Mouse (Mus musculus): Measurements from ENCODE around the gene Stom. TPM values are rescaled to one million over a fixed set of nuclear protein-coding genes. Genes with fewer than 3 reads are reported as not detected.

Gene Stom
- polyA plus RNA-seq, 1 experiment from 2014 or later = 18.0 TPM

- no peak for DNase-seq (ENCODE audit: low spot score)
- Histone ChIP-seq H3K27me3 (replicated peaks; ENCODE audit: low read depth, poor library complexity, severe bottlenecking) (peaks cover 21% of the 10 kb centered on the region), H3K4me1 (peaks cover 26% of the 10 kb centered on the region), H3K27ac (replicated peaks) (no peak overlapping the region), H3K36me3 (replicated peaks) (no peaks in the 10 kb centered on the region), H3K4me3 (peak overlapping the region; percentile 82), H3K9me3 (no peaks in the 10 kb centered on the region)
- 4% methylated on average over 7 of the region's 7 CpGs for WGBS
Measured at GRCm38 (mm10) chr2:35335620-35336019, 1.2 kb downstream of the Stom start.

- no peak for DNase-seq (ENCODE audit: low spot score)
- peaks cover 26% of the 10 kb centered on the region for H3K4me1 ChIP-seq
- no peaks in the 10 kb centered on the region for H3K36me3 ChIP-seq (replicated peaks)
- H3K4me3 ChIP-seq = no peak overlapping the region
- no peaks in the 10 kb centered on the region for H3K9me3 ChIP-seq
- H3K27ac ChIP-seq (replicated peaks) = no peak overlapping the region
- peaks cover 21% of the 10 kb centered on the region for H3K27me3 ChIP-seq (replicated peaks; ENCODE audit: low read depth, poor library complexity, severe bottlenecking)
Measured at GRCm38 (mm10) chr2:35333670-35334069, 3.1 kb downstream of the Stom start.

- Histone ChIP-seq H3K4me3 (no peak overlapping the region), H3K4me1 (peaks cover 18% of the 10 kb centered on the region), H3K9me3 (no peaks in the 10 kb centered on the region), H3K27me3 (replicated peaks; ENCODE audit: low read depth, poor library complexity, severe bottlenecking) (peaks cover 19% of the 10 kb centered on the region), H3K27ac (replicated peaks) (no peak overlapping the region), H3K36me3 (replicated peaks) (no peaks in the 10 kb centered on the region)
- WGBS = 67% methylated on average over 2 of the region's 2 CpGs
- no peak for DNase-seq (ENCODE audit: low spot score)
Measured at GRCm38 (mm10) chr2:35331205-35331604, 5.6 kb downstream of the Stom start.

- H3K4me1 ChIP-seq = peaks cover 6% of the 10 kb centered on the region; the same call in 1 of the 2 replicates
- no peaks in the 10 kb centered on the region for H3K36me3 ChIP-seq (replicated peaks)
- WGBS = 81% methylated on average over 2 of the region's 2 CpGs
- H3K9me3 ChIP-seq = no peaks in the 10 kb centered on the region
- H3K27ac ChIP-seq (replicated peaks) = no peak overlapping the region
- no peak for DNase-seq (ENCODE audit: low spot score)
- H3K27me3 ChIP-seq (replicated peaks; ENCODE audit: low read depth, poor library complexity, severe bottlenecking) = peaks cover 4% of the 10 kb centered on the region; the same call in 1 of the 2 replicates
- no peak overlapping the region for H3K4me3 ChIP-seq
Measured at GRCm38 (mm10) chr2:35329061-35329460, 7.7 kb downstream of the Stom start.

DNA sequence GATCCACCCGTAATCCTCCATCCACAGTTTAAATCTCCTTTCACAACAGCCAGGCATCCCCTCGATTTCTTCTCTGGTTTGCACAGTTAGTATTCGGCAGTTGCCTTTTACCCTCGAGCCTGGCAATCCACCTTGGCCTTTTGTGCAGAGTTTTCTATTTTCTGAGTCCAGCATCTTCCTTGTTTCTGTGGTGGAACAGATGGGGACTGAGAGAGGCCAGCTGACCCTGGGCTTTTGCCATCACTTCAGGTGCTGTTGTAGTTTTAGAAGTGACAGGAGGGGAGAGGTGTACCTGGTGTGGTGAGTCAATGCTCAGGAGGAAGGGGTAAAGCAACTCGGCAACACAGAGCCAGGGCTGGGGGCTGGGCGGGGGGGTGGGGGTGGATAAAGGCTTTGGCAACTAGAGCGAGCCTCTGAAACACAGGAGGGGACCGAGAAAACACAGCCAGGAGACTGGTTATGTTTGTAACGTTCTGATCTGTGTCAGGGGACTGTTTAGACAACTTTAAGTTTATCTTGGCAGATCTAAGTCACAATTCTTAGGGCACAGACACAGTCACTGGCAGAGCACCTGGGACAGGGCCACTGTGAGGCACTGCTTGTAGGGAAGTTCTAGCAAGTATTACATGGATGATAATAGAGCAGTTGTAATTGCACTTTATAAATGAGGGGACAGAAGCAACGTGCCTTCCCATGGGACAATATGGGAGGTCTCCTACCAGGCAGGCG lies 8.5 kb downstream of the Stom start:
- no peaks in the 10 kb centered on the region for H3K36me3 ChIP-seq (replicated peaks)
- no peak overlapping the region for H3K27ac ChIP-seq (replicated peaks)
- peaks cover 6% of the 10 kb centered on the region; the same call in 1 of the 2 replicates for H3K4me1 ChIP-seq
- no peaks in the 10 kb centered on the region for H3K9me3 ChIP-seq
- no peak for DNase-seq (ENCODE audit: low spot score)
- 43% methylated on average over 11 of the region's 11 CpGs for WGBS
- H3K4me3 ChIP-seq = no peak overlapping the region
- H3K27me3 ChIP-seq (replicated peaks; ENCODE audit: low read depth, poor library complexity, severe bottlenecking) = peaks cover 4% of the 10 kb centered on the region; the same call in 1 of the 2 replicates

GRCm38 (mm10) chr2:35327583-35327982 lies 9.2 kb downstream of the Stom start:
- 67% methylated on average over 10 of the region's 10 CpGs for WGBS

DNA sequence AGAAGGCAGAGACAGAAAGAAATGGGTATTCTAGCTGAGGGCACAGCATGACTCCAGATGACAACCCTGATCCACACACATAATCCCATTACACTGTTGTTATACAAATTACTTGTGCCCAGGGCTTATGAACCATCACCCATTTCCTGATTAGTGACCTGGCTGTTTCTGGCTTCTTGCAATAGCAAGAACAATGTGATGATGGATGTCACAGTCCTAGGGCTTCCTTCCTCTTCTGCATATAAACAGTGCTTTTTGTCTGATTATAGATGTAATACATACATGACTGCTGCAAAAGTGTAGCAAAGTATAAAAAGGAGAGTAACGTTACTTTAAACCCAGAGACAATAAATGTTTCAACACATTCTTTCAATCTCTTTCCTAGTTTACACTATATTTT lies 9.8 kb downstream of the Stom start:
- peaks cover 9% of the 10 kb centered on the region; the same call in 1 of the 2 replicates for H3K4me1 ChIP-seq
- H3K9me3 ChIP-seq = no peaks in the 10 kb centered on the region
- no peak for DNase-seq (ENCODE audit: low spot score)
- H3K36me3 ChIP-seq (replicated peaks) = no peaks in the 10 kb centered on the region
- 79% methylated on average over 1 of the region's 1 CpGs for WGBS
- no peak overlapping the region for H3K4me3 ChIP-seq
- H3K27me3 ChIP-seq (replicated peaks; ENCODE audit: low read depth, poor library complexity, severe bottlenecking) = peaks cover 4% of the 10 kb centered on the region; the same call in 1 of the 2 replicates
- no peak overlapping the region for H3K27ac ChIP-seq (replicated peaks)

More at GRCm38 (mm10) chr2:35327583-35327982, 9.2 kb downstream of the Stom start:
- H3K4me3 ChIP-seq = no peak overlapping the region
- no peak overlapping the region for H3K27ac ChIP-seq (replicated peaks)
- no peaks in the 10 kb centered on the region for H3K36me3 ChIP-seq (replicated peaks)
- H3K4me1 ChIP-seq = peaks cover 6% of the 10 kb centered on the region; the same call in 1 of the 2 replicates
- DNase-seq (ENCODE audit: low spot score) = no peak
- H3K9me3 ChIP-seq = no peaks in the 10 kb centered on the region
- H3K27me3 ChIP-seq (replicated peaks; ENCODE audit: low read depth, poor library complexity, severe bottlenecking) = peaks cover 4% of the 10 kb centered on the region; the same call in 1 of the 2 replicates

GRCm38 (mm10) chr2:35325930-35326329 lies 10.8 kb downstream of the Stom start:
- no peak for DNase-seq (ENCODE audit: low spot score)
- WGBS = 73% methylated on average over 10 of the region's 10 CpGs
- no peaks in the 10 kb centered on the region for H3K9me3 ChIP-seq
- H3K36me3 ChIP-seq (replicated peaks) = no peaks in the 10 kb centered on the region; the same call in 1 of the 2 replicates
- H3K27me3 ChIP-seq (replicated peaks; ENCODE audit: low read depth, poor library complexity, severe bottlenecking) = peaks cover 4% of the 10 kb centered on the region; the same call in 1 of the 2 replicates
- peaks cover 9% of the 10 kb centered on the region; the same call in 1 of the 2 replicates for H3K4me1 ChIP-seq
- no peak overlapping the region for H3K27ac ChIP-seq (replicated peaks)
- H3K4me3 ChIP-seq = no peak overlapping the region

DNA sequence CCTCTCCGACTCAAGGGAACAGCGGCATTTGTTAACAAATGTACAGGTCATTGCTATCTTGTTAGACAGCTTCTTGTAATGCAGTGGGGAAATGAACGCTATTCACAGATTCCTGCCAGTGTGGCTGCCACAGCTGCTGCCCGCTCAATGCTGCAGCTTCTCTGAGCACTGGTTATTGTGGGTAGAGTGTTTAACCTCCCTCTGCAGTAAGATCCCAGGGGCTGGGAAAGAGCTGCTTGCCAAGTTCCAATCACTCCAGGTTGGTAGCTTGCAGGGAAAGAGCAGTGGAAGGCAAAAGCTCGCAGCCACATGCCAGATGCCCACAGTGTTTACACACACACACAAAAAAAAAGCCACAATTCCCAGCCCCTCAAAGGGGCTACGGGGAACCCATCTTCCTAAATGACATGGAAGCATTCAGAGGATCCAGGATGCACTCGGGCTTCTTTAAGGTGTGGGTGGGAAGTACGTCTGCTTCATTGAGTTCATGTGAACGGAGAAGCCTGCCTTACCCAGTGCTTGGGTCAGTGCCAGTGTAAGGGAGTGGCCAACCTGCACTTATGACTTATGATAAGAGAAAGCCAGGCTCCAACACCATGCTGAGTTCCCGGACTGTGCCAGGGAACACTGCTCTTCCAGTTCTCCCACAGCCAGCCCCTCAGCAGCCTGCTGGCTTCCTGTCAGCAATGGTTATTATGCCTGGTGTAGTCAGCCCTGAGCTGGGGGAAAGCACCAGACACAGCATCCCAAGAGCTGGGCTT lies 14.2 kb downstream of the Stom start:
- H3K27ac ChIP-seq (replicated peaks) = no peak overlapping the region
- no peak for DNase-seq (ENCODE audit: low spot score)
- H3K4me3 ChIP-seq = no peak overlapping the region
- H3K27me3 ChIP-seq (replicated peaks; ENCODE audit: low read depth, poor library complexity, severe bottlenecking) = peaks cover 4% of the 10 kb centered on the region; the same call in 1 of the 2 replicates
- 83% methylated on average over 10 of the region's 10 CpGs for WGBS
- peaks cover 12% of the 10 kb centered on the region; the same call in 1 of the 2 replicates for H3K36me3 ChIP-seq (replicated peaks)
- H3K4me1 ChIP-seq = peaks cover 8% of the 10 kb centered on the region; the same call in 1 of the 2 replicates
- H3K9me3 ChIP-seq = no peaks in the 10 kb centered on the region

DNA sequence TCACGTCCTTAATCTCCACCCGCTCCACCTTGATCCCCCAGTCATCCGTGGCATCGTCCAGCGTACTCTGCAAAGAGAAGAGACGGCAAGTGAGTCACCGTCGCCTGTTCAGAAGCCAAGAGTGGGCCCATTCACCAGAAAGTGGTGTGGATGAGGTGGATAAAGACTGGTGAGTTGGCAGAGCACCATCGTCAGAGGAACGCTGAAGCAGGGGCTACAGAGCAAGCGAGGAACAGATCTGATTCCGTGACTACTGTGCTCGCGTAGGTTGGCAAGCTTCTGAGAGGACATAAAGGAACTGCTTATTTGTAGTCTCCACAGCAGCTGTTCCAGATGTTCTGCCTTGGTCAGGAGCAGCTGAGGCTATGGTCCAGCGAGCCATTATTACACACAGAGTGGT lies 16.4 kb downstream of the Stom start:
- WGBS = 90% methylated on average over 15 of the region's 15 CpGs
- H3K36me3 ChIP-seq (replicated peaks) = peaks cover 12% of the 10 kb centered on the region; the same call in 1 of the 2 replicates
- no peak overlapping the region for H3K27ac ChIP-seq (replicated peaks)
- H3K4me1 ChIP-seq = peaks cover 8% of the 10 kb centered on the region; the same call in 1 of the 2 replicates
- H3K9me3 ChIP-seq = no peaks in the 10 kb centered on the region
- DNase-seq (ENCODE audit: low spot score) = no peak
- no peaks in the 10 kb centered on the region for H3K27me3 ChIP-seq (replicated peaks; ENCODE audit: low read depth, poor library complexity, severe bottlenecking)
- no peak overlapping the region for H3K4me3 ChIP-seq

DNA sequence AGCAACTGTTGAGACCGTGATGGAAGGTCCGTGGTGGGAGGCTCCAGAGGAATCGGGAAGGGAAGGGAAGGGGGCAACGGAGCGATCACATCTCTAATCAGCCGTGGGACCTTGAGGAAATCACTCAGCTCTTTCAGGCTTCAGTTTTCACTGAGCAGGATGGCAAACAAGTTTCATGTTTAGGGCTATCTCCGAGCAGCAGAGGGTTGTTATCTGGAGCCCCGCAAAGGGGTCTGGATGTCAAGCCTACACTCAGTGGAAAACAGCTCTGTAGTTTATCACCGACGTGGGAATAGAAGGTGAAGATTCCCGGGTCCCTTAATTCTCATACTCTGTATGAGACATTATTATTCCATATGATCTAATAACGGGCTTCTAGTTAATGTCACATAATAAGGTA lies 18.4 kb downstream of the Stom start:
- Histone ChIP-seq H3K4me3 (no peak overlapping the region), H3K9me3 (no peaks in the 10 kb centered on the region), H3K36me3 (replicated peaks) (peaks cover 12% of the 10 kb centered on the region; the same call in 1 of the 2 replicates), H3K27ac (replicated peaks) (no peak overlapping the region), H3K27me3 (replicated peaks; ENCODE audit: low read depth, poor library complexity, severe bottlenecking) (no peaks in the 10 kb centered on the region), H3K4me1 (peaks cover 22% of the 10 kb centered on the region)
- WGBS = 89% methylated on average over 12 of the region's 12 CpGs
- DNase-seq (ENCODE audit: low spot score) = no peak

DNA sequence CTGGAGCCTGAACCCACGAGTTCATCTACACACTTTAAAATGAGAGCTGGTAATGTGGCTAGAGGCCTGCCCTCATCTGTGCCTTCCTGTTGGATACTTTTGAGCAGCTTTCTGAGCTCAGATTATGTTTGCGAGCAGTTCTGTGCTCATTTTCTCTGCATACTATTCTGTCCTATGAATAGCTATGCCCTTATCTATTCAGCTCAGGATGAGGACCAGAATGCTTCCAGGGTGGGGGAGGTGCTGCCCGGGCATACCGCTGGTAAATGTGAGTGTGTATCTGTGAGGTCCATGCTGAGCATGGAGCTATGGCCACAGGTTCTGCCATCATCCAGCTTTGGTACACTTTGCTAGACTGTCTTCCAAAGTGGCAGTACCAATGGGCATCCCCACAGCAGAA lies 19.2 kb downstream of the Stom start:
- Histone ChIP-seq H3K27ac (replicated peaks) (no peak overlapping the region), H3K4me1 (peaks cover 22% of the 10 kb centered on the region), H3K4me3 (no peak overlapping the region), H3K9me3 (no peaks in the 10 kb centered on the region), H3K36me3 (replicated peaks) (peaks cover 12% of the 10 kb centered on the region; the same call in 1 of the 2 replicates), H3K27me3 (replicated peaks; ENCODE audit: low read depth, poor library complexity, severe bottlenecking) (no peaks in the 10 kb centered on the region)
- WGBS = 82% methylated on average over 4 of the region's 4 CpGs
- no peak for DNase-seq (ENCODE audit: low spot score)
